Mouse (Mus musculus) bone marrow macrophage, adult 2 months (primary cell): ENCODE data around the gene Gm20431.

Experiments
- CTCF ChIP-seq: IDR thresholded peaks from 2 replicates; pipeline ENCODE4 v1.5.1; 2012; ENCODE audit warnings: low read depth, mild to moderate bottlenecking, low read length, moderate library complexity
- POLR2A ChIP-seq: IDR thresholded peaks from 2 replicates; pipeline ENCODE4 v1.6.1; 2012; ENCODE audit warnings: mild to moderate bottlenecking, low read depth, low read length, borderline replicate concordance

DNA sequence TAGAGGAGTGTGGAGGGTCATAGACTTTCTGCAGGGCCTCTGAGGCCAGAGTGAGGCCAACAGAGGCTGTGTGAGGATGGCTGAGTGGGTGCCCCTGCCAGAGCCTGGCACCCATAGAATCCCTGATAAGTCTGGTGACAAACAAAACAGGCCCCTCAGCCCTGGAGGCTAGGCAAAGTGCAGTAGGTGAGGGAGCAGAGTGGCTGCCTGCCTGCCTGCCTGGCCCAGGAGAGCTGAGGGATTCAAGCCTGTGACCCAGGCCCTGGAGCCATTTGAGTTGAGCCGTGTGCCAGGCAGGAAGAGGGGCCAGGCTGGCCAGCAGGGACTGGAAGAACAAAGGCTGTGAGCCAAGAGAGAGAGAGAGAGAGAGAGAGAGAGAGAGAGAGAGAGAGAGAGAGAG, 32.9 kb upstream of the Gm20431 start:
- no peak for TF ChIP-seq CTCF
- no peak for TF ChIP-seq POLR2A
